Mouse (Mus musculus): ENCODE results near the gene Sfmbt1. TPM values are rescaled to one million over a fixed set of nuclear protein-coding genes. Genes with fewer than 3 reads are reported as not detected.

The Sfmbt1 gene
- polyA plus RNA-seq, 1 experiment, result 2.8 TPM

DNA sequence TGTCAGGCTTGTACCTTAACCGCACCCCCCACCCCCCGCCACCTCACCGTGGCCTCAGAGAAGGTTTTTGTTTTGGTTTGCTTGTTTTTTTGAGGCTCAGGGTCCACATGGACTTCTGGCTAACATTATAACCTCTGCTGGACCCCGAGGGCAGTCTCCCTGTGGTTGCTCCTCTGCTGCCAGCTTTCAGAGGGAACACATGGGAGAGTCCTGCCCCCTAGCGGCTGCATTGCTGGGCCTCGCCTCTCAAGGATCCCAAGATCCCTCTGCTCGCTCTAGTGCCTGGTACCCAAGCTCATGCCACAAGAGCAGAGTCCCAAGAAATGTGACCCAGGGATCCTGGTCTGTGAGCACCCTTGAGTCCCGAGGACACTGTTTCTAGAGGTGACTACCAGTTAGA, 15.0 kb upstream of the Sfmbt1 start:
- TF ChIP-seq POLR2AphosphoS2 (IDR thresholded peaks at IDR 0.05; ENCODE audit: insufficient read length, low read depth) (no peak), REST (IDR thresholded peaks at IDR 0.05; ENCODE audit: insufficient read depth, insufficient read length) (no peak), MAX (IDR thresholded peaks at IDR 0.05; ENCODE audit: low read depth) (no peak), POLR2A (IDR thresholded peaks at IDR 0.05; ENCODE audit: insufficient read length, low read depth) (no peak), E2F4 (IDR thresholded peaks at IDR 0.05; ENCODE audit: insufficient read depth) (no peak)
- Histone ChIP-seq H3K79me2 (ENCODE audit: control insufficient read depth, insufficient read depth) (no peaks in the 10 kb centered on the region), H3K4me2 (ENCODE audit: low read depth) (no peak overlapping the region), H3K4me3 (no peak overlapping the region), H3ac (ENCODE audit: control insufficient read depth, insufficient read length) (no peak overlapping the region), H3K27me3 (ENCODE audit: control insufficient read depth, insufficient read depth, insufficient read length) (no peaks in the 10 kb centered on the region), H3K36me3 (ENCODE audit: control insufficient read depth, insufficient read depth) (no peaks in the 10 kb centered on the region)

DNA sequence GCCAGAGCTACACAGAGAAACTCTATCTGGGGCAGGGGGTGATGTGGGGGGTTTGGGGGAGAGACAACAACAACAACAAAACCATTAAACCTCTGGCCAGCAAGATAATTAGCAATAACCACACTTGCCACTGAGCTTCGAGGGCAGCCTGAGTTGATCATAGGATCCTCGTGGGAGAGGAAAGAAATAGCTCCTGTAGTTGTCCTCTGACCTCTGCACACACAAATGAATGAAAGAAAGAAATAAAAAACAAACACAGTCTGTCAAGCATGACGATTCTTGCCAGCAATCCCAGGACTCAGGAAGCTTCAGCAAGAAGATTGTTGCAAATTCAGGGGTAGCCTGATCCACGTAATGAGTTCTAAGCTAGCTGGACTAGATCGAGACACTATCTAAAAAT, 12.1 kb upstream of the Sfmbt1 start:
- Histone ChIP-seq H3K4me3 (no peak overlapping the region), H3K27me3 (ENCODE audit: control insufficient read depth, insufficient read depth, insufficient read length) (no peaks in the 10 kb centered on the region), H3ac (ENCODE audit: control insufficient read depth, insufficient read length) (no peak overlapping the region), H3K4me2 (ENCODE audit: low read depth) (no peak overlapping the region), H3K36me3 (ENCODE audit: control insufficient read depth, insufficient read depth) (no peaks in the 10 kb centered on the region), H3K79me2 (ENCODE audit: control insufficient read depth, insufficient read depth) (no peaks in the 10 kb centered on the region)
- no peak for TF ChIP-seq REST (IDR thresholded peaks at IDR 0.05; ENCODE audit: insufficient read depth, insufficient read length)

DNA sequence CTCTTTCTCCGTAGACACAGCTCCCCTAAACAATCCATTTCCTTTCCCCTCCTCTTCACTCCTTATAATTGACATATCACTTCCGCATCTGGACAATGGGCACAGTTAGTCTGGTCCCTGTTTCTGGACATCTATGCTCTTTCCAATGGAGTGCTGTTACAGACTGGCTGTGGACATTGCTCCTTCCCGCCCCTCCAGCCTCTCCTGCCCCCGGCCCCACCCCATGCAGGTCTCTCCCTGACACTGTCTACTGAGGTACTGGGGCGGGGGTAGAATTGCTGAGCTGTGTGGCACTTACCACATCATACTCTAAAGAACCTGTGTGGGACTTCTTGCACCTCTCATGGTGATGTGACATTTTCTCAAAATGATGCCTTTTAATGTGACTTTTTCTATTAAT, 11.6 kb upstream of the Sfmbt1 start:
- Histone ChIP-seq H3K36me3 (ENCODE audit: control insufficient read depth, insufficient read depth) (no peaks in the 10 kb centered on the region), H3K4me2 (ENCODE audit: low read depth) (no peak overlapping the region), H3K79me2 (ENCODE audit: control insufficient read depth, insufficient read depth) (no peaks in the 10 kb centered on the region), H3ac (ENCODE audit: control insufficient read depth, insufficient read length) (no peak overlapping the region), H3K27me3 (ENCODE audit: control insufficient read depth, insufficient read depth, insufficient read length) (no peaks in the 10 kb centered on the region), H3K4me3 (no peak overlapping the region)
- TF ChIP-seq MAX (IDR thresholded peaks at IDR 0.05; ENCODE audit: low read depth) (no peak), E2F4 (IDR thresholded peaks at IDR 0.05; ENCODE audit: insufficient read depth) (no peak), MYOG (IDR thresholded peaks at IDR 0.05; ENCODE audit: control insufficient read depth in 1 of 3, insufficient read depth in 1 of 3, insufficient read length in 2 of 3, low read depth in 2 of 3) (no peak), USF1 (IDR thresholded peaks at IDR 0.05; ENCODE audit: low read depth) (no peak), REST (IDR thresholded peaks at IDR 0.05; ENCODE audit: insufficient read depth, insufficient read length) (no peak), SRF (IDR thresholded peaks at IDR 0.05; ENCODE audit: control insufficient read depth, insufficient read length, low read depth) (no peak), POLR2AphosphoS2 (IDR thresholded peaks at IDR 0.05; ENCODE audit: insufficient read length, low read depth) (no peak), POLR2A (IDR thresholded peaks at IDR 0.05; ENCODE audit: insufficient read length, low read depth) (no peak), TCF3 (IDR thresholded peaks at IDR 0.05; ENCODE audit: insufficient read length, low read depth) (no peak), TCF12 (IDR thresholded peaks at IDR 0.05; ENCODE audit: insufficient read depth, poor library complexity, severe bottlenecking) (no peak), CEBPB (IDR thresholded peaks at IDR 0.05; ENCODE audit: insufficient read depth, poor library complexity, severe bottlenecking) (no peak), MYOD1 (IDR thresholded peaks at IDR 0.05; ENCODE audit: control insufficient read depth in 1 of 3, insufficient read length in 2 of 3, low read depth in 2 of 3) (no peak)

DNA sequence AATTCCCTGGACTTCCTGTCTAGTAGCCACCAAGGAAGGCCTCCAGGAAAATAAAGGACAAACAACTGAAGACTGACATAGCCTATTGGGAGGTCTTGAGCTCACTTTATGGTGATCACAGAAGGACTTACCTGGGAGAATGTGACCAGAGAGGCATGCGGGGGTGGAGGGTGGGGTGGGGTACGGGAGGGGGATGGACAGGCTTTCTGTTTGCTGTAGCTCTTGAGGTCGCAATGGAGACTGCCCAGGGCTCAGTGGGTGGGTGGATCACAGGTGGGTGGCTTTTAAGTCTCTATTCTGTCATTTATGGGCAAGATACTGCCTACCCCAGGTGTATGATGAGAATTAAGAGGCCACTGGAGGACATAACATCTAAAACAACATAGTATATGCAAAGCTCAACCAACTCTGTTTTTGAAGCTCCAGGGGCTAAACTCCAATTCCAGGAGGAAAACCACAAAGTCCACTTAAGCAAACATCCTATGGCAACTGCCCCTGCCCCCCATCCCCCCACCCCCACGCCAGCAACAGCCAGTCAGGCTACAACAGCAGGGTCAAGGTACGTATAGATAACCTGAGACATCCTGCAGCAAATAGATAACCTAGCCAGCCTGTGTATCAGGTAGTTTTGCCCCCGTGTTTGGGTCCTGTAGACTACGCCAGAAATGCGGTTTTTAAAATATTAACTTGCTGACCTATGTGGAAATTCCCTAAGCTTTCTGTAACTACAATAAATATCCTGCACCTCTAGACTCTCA, 10.4 kb upstream of the Sfmbt1 start:
- no peaks in the 10 kb centered on the region for H3K79me2 ChIP-seq (ENCODE audit: control insufficient read depth, insufficient read depth)
- H3ac ChIP-seq (ENCODE audit: control insufficient read depth, insufficient read length), result no peak overlapping the region
- no peak overlapping the region for H3K4me2 ChIP-seq (ENCODE audit: low read depth)
- TF ChIP-seq MYOG (IDR thresholded peaks at IDR 0.05; ENCODE audit: control insufficient read depth in 1 of 3, insufficient read depth in 1 of 3, insufficient read length in 2 of 3, low read depth in 2 of 3), result no peak
- TF ChIP-seq USF1 (IDR thresholded peaks at IDR 0.05; ENCODE audit: low read depth), result no peak
- TF ChIP-seq CEBPB (IDR thresholded peaks at IDR 0.05; ENCODE audit: insufficient read depth, poor library complexity, severe bottlenecking), result no peak
- no peak for TF ChIP-seq TCF3 (IDR thresholded peaks at IDR 0.05; ENCODE audit: insufficient read length, low read depth)
- TF ChIP-seq E2F4 (IDR thresholded peaks at IDR 0.05; ENCODE audit: insufficient read depth), result no peak
- TF ChIP-seq MYOD1 (IDR thresholded peaks at IDR 0.05; ENCODE audit: control insufficient read depth in 1 of 3, insufficient read length in 2 of 3, low read depth in 2 of 3), result no peak
- TF ChIP-seq TCF12 (IDR thresholded peaks at IDR 0.05; ENCODE audit: insufficient read depth, poor library complexity, severe bottlenecking), result no peak
- no peaks in the 10 kb centered on the region for H3K36me3 ChIP-seq (ENCODE audit: control insufficient read depth, insufficient read depth)
- H3K27me3 ChIP-seq (ENCODE audit: control insufficient read depth, insufficient read depth, insufficient read length), result no peaks in the 10 kb centered on the region
- H3K4me3 ChIP-seq, result no peak overlapping the region

DNA sequence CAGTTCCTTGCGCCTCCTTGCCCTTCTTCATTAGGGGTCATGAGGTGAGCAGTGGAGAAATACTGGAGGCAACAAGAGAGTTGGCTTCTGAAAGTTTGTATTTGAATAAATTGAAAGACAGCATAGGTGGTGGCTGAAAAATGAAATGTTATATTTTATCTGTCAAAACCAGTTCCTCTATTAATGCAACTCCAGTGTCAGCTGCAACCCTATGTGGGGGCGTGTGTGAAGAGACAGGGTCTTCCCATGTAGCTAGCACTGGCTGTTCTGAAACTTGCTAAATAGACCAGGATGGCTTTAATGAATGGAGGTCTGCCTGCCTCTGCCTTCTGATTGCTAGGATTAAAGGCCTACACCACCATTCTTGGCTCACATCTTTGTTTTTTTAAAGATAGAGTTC, 2.8 kb upstream of the Sfmbt1 start:
- Histone ChIP-seq H3K4me3 (no peak overlapping the region), H3ac (ENCODE audit: control insufficient read depth, insufficient read length) (no peak overlapping the region), H3K36me3 (ENCODE audit: control insufficient read depth, insufficient read depth) (no peaks in the 10 kb centered on the region), H3K27me3 (ENCODE audit: control insufficient read depth, insufficient read depth, insufficient read length) (no peaks in the 10 kb centered on the region), H3K4me2 (ENCODE audit: low read depth) (no peak overlapping the region), H3K79me2 (ENCODE audit: control insufficient read depth, insufficient read depth) (no peaks in the 10 kb centered on the region)
- no peak for TF ChIP-seq MYOG (IDR thresholded peaks at IDR 0.05; ENCODE audit: control insufficient read depth in 1 of 3, insufficient read depth in 1 of 3, insufficient read length in 2 of 3, low read depth in 2 of 3)
- TF ChIP-seq POLR2A (IDR thresholded peaks at IDR 0.05; ENCODE audit: insufficient read length, low read depth), result no peak
- no peak for TF ChIP-seq E2F4 (IDR thresholded peaks at IDR 0.05; ENCODE audit: insufficient read depth)
- TF ChIP-seq MAX (IDR thresholded peaks at IDR 0.05; ENCODE audit: low read depth), result no peak
- TF ChIP-seq CEBPB (IDR thresholded peaks at IDR 0.05; ENCODE audit: insufficient read depth, poor library complexity, severe bottlenecking), result no peak
- TF ChIP-seq MYOD1 (IDR thresholded peaks at IDR 0.05; ENCODE audit: control insufficient read depth in 1 of 3, insufficient read length in 2 of 3, low read depth in 2 of 3), result no peak
- TF ChIP-seq TCF12 (IDR thresholded peaks at IDR 0.05; ENCODE audit: insufficient read depth, poor library complexity, severe bottlenecking), result no peak
- no peak for TF ChIP-seq SRF (IDR thresholded peaks at IDR 0.05; ENCODE audit: control insufficient read depth, insufficient read length, low read depth)
- TF ChIP-seq USF1 (IDR thresholded peaks at IDR 0.05; ENCODE audit: low read depth), result no peak
- no peak for TF ChIP-seq TCF3 (IDR thresholded peaks at IDR 0.05; ENCODE audit: insufficient read length, low read depth)
- no peak for TF ChIP-seq POLR2AphosphoS2 (IDR thresholded peaks at IDR 0.05; ENCODE audit: insufficient read length, low read depth)
- TF ChIP-seq REST (IDR thresholded peaks at IDR 0.05; ENCODE audit: insufficient read depth, insufficient read length), result no peak

Measured in myocyte (in vitro differentiated cells).